Mouse (Mus musculus) cerebellum, adult 11-12 months (tissue): ENCODE measurements around the gene Zdhhc18.

Experiments
- DNase-seq: peaks from one replicate; pipeline ENCODE4 v3.0.0; 2022

Gene Zdhhc18

DNA sequence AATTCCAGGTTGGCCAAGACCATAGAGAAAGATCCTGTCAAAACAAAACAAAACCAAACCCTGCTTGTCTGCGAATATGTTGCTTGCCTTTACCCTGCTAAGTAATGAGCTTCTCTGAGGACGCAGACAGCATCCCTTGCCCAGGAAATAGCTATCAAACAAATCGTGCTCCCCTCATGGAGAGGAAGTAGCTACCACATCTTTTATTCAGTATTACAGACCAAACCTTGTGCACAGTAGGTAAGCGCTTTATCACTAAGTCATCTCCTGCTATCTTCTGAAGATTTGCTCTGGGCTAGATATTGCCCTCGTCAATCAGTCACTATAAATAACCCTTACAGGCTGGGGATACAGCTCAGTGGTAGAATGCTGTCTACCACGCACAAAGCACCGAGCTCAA lies 20.8 kb downstream of the Zdhhc18 start:
- DNase-seq, result no peak

DNA sequence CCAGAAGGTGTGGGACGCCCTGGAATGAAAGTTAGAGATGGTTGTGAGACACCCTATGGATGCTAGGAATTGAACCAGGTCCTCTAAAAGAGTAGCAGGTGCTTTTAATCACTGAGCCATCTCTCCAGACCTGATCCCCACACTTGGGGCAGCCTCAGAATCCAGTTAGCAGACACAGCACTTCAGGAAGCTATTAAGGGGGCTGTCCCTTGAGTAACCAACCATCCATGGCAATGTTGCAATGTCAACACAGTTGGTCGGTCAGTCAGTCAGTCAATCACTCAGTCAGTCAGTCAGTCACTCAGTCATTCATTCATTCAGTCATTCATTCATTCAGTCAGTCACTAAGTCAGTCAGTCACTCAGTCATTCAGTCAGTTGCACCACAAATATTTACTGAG lies 21.4 kb downstream of the Zdhhc18 start:
- no peak for DNase-seq

DNA sequence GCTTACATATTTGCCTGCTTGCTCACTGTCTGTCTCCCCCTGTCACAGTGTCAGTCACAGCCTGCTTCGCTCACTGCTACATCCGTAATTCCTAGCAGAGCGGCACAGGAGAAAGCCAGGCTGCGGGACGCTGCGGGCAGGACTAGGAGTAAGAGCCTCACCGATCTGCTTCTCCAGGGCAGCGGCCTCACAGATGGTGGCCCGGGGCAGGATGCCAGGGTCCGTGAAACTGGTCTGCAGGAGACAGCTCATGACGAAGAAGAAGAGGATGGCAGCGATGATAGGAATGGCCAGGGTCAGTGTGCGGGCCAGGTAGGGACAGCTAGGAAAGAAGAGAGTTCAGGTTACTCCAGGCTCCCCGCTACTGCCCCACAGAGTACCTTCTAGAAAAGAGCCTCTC lies 22.9 kb downstream of the Zdhhc18 start:
- DNase-seq, result peak; percentile 86

DNA sequence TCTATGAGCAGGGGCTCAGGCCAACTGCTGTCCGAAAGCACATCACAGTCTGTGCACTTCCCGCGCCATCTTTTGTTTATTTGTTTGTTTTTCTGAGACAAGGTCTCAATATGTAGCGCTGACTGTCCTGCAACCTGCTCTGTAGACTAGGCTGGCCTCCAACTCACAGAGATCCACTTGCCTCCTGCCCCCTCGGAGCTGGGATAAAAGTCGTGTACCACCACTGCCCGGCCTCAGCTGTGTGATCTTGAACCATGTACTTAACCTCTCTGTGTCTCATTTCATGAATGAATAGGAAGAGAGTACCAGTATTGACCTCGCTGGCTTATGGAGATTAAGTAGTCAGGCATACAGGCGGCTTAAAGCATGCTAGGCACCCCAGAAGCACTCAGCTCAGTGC lies 23.3 kb downstream of the Zdhhc18 start:
- DNase-seq, result no peak

DNA sequence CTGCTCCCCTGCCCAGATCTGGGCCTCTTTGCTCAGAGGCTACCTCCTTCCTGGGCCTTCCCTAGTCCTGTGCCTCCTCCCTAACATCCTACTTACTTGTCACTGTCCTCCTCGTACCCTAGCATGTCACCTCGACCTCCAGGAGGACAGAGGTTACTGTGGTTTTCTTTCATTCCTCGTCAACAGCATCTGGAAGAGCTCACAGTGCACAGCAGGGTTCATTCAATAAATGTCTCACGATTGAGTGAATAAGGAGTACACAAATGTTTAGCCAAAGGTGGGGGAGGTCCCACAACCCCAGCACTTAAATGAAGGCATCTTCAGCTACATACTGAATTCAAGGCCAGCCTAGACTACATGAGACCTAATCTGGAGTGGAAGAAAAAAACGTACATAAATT lies 23.7 kb downstream of the Zdhhc18 start:
- DNase-seq, result no peak

DNA sequence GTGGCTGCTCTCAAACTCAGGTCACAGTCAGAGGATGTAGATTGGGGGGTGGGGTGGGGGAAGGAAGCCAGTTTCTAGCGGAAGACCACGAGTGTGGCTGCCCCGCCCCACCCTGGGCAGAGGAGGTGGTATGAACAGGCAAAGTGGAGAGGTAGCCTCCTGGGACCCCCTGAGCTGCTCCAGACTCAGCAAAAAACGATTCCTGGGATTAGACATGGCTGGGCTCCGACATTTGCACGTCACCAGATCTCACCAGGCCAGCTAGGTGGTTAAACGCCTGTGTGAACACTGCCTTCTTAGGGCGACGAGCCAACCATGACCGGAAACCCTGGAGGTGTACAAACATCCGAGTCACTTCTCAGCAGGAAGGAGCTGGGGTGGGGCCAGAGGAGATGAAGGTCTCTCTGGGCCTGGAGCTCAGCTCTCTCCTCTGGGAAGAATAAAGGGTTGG lies 24.3 kb downstream of the Zdhhc18 start:
- DNase-seq, result no peak

DNA sequence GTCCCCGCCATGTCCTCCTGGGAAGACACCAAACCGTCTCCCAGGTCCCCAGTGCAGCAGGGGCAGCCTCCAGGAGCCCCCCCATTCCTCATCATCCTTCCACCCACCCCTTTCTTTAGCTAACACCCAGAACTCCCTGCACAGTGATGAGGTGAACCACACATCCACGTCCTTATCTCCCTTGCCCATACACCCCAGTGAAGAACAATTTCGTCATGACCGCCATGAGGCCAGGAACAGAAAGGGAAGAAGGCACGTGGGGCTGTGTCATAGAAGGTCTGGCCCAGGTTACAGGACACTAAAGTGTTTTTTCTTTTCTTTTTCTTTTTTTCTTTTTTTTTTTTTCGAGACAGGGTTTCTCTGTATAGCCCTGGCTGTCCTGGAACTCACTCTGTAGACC lies 25.1 kb downstream of the Zdhhc18 start:
- DNase-seq, result no peak

DNA sequence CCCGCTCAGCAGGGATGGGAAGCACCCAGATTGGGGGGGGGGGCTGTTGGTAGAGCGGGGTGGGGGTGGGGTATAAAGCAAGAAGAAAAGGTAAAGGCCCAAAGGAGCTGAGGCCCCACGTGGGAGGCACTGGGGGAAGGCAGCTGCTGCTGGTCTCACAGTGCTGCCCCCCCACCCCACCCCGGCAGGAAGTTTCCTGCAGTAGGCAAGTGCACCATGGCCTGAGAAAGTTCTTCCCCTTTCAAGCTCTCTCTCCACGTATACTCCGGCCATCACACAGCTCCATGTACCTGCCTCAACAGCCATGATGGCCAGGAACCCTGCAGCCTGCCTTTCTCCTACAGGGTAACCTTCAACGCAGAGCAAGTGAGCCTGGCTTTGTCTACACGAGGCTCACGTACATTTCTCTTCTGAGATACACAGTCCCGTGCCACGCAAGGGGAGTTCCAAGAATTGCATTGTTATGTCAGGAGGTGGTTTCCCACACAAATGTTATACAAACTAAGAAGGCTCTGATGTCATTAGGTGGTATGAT lies 27.7 kb downstream of the Zdhhc18 start:
- DNase-seq, result no peak

DNA sequence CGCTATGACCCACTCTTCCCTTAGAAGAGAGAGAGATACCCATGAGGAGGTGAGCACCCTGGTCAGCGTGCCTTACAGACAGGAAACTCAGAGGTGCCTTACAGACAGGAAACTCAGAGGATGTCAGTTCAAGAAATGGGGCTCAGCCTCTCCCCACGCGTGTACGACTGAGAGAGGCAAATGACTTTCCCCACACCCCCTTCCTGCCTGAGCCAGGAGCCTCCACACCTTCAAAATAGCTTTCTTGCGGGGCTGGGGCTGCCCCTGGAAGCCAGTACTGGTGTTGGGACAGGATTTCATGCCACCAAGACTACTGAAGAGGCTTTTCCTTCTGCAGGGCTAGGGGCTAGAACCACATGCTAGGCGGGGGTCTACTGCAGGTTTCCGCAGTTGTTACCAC lies 29.3 kb downstream of the Zdhhc18 start:
- DNase-seq, result no peak

DNA sequence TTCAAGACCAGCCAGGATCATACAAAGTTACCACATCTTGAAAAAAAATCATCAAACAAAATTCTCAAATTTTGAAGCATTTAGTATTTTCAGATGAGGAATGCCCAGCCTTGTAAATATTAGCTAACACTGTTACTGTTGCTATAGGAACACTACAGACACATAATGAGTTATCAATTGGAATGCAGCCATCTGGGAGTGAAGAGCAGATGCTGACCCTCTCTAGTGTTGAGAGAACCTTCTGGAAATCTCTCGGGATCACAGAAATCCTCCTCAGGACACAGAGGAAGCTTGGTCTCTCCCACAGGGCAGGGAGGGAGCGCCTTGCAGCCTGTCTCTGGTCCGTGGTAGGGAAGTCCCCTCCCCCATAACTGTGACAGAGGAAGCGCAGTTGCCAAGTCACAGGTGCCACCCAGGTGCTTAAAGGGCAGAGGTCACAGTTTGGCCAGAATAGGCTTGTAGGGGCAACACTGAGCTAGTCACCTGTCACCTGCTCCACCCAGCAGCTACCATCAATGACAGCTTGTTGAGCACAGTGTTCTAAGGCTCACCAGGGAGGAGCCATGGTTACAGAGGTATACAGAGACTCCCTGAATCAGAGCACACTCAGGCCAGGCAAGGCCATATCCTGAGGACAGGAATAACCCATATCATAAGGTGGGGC lies 30.3 kb downstream of the Zdhhc18 start:
- DNase-seq, result no peak

DNA sequence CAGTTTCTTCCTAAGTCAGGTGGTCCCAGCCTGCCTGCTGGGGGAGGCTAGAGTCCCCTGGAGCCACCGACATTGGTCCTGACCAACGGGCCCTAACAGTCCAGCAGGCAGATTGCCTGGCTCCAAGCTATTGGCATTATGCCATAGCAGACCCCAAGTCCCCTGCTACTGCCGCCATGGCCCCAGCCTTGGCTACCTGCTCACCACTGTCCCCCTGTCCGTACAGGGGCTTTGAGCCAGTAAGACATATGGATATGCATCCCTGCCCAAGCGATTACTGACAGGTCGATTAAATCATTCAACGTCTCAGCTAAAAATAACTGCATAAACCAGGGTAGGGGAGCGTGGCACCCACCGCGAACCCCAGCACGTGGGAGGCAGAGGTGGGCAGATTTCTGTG lies 32.0 kb downstream of the Zdhhc18 start:
- DNase-seq, result peak; percentile 15

DNA sequence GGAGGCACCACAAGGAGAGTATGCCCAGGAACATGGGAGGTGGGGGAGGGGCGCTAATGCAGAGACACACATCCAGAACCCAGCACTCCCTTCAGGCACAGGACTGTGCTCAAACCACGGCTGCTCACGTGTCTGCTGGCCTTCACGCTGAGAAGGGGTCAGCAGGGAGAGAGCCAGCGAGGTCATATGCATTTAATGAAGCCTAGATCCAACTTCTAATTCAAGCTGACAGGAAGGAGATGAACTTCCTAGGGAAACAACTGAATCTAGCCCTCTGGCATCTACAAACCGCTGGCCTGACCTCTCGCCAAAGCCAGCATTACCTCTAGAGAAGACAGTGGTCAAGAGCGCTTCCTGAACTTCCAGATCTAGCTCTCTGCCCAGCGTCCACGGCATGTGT lies 34.5 kb downstream of the Zdhhc18 start:
- no peak for DNase-seq

DNA sequence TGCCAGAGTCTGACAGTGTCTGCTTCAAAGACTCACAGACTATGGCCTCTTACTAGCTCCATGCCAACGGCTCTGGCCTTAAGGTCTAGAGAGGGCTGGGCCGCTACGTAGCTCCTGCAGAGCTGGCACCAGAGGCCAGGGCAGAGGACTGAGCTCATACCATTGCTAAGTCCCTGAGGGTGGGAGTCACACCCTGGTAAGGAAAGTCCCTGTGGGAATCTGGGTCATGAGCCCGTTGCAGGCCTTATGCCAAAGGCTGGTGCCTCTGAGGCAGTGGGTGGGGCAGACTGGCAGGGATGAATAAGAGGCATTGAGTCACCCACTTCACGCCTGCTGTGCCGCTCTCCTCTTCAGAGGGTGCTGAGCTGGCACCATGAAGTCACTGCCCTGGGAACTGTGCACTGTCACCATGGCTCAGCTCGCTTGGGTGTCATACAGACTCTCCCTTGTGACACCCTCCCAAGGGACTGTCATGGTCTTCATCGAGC lies 35.6 kb downstream of the Zdhhc18 start:
- no peak for DNase-seq

DNA sequence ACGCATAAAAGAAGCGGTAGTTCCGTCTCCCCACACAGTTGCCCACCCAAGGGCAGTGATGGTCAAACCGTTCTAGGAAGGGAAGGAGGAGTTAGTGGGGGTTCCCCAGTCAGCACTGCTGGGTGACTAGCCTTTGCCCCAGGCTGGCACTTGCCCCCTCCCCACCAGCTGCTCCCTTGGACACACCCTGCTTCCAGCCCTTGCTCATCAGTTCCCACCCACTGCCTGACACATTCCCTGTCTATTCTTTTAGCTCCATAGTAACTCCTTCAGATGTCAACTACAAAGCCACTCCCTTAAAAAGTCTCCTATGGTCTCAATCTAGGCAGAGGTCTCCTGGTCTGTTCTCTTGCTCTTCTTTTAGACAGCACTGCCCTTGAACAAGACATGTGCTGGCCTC lies 36.1 kb downstream of the Zdhhc18 start:
- DNase-seq, result no peak

DNA sequence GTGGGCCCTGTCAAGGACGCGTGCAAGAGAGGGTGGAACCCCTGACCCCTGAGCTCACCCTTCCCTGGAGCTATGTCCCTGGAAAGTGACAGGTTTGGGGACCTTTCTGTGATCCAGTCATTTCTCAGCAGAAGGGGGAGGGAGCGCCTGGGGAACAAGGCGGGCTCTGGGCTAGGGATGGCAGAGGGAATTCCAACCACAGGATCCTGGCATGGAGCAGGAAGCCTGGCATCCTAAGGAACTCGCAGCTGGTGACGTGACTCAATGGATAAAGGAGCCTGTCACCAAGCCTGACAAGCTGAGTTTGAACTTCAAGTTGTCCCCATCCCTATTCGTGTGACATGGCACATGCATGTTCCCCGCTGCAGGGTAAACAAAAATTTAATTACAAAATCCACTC lies 36.9 kb downstream of the Zdhhc18 start:
- DNase-seq, result no peak

DNA sequence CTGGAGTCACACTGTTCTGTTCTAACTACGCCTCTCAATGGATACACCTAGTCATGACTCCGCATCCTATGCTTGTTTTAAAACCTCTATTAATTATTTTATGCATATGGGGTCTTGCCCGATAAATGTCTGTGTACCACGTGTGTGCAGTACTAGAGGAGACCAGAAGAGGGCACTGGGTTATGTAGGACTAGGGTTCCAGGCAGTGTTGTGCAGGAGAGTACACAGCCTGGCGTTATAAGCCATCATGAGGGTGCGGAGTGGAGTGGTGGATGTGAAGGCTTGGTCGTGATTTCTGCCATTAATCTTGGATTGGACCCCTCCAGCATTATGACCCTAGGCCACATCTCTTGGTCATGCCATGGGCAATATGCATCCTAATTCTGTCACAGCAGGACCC lies 37.5 kb downstream of the Zdhhc18 start:
- no peak for DNase-seq

DNA sequence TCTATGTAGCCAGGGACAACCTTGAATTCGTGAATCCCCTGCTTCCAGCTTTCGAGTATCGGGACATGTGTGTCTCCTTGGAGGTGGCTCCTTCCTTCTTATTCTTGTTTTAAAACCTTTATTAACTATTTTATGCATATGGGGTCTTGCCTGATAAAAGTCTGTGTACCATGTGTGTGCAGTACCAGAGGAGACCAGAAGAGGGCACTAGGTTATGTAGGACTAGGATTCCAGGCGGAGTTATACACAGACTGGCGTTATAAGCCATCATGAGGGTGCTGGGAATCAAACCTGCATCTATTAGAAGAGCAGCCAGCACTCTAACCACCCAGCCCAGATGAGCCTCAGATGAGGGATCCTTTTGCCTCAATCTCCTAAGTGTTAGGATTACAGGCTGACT lies 38.1 kb downstream of the Zdhhc18 start:
- DNase-seq, result no peak

DNA sequence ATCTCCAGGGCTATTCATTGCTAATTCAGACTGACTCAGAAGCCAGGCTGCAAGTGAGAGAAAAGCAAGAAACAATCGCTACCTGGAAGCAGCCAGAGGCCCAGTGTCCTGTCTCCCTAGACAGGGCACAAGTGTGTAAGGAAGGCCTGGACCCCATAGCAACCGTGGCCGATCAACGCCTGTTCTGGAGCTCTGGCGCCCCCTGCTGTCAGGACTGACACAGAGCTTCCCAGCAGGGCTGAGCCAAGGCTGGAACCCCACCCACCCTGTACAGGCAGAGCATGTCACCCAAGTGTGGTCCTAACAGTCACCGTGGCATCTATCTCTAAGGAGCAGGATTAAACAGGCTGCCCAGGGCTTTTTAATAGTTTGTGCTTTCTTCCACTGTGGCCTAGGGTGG lies 40.2 kb downstream of the Zdhhc18 start:
- DNase-seq, result peak; percentile 56

DNA sequence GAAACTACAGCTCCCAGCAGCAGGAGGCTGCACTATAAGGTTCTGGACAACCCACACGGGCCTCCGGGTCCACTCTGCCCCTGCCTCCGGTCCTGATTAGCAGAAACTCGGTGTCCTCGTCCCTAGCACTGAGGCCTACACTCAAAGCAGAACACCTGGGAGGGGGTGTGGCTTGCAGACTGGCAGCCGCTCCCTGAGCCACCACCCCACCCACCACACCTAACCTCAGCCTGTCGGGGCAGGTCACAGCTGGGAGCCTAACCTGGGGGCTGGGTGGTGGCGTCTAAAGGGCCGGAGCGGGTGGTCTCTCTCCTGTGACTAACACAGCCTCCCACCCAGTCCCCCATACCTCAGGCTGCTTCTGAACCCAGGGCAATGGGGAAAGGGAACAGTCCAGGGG lies 42.7 kb downstream of the Zdhhc18 start:
- no peak for DNase-seq

DNA sequence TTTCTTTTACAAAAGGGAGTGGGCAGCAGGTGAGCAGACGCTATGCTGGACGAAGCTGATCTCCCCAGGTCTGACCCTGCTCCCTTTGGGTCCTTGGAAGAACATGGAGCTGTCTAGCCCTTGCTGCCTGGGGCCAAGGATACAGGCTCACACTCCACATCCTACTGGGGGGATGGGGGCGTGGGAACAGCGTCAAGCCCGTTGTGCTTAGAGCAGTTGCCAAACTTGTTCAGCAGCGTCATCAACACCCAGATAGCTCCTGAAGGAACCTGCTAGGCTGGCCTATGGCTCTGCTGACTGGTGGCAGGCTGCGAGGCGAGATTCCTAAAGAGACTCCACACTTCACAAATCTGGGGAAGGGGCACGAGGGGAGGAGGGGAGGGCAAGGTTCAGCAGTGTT lies 44.6 kb downstream of the Zdhhc18 start:
- DNase-seq, result no peak

DNA sequence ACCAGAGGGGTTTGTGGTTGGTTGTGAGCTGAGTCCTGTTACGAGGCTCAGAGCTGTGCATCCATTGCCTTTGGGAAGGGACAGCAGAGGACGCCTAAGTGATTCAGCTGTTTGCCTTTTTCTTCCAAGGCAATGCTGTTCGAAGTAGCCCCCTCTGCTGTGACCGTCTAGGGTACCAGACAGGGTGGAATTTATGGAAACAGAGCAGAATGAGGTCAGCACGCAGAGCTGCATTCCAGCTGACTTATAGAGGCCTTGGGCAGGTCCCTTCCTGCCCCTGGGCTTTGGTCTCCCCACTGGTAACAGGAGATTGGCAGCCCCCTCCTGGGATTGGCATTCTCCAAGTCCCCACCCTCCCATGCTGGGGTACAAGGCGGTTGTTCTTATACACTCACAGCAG lies 45.1 kb downstream of the Zdhhc18 start:
- DNase-seq, result no peak

DNA sequence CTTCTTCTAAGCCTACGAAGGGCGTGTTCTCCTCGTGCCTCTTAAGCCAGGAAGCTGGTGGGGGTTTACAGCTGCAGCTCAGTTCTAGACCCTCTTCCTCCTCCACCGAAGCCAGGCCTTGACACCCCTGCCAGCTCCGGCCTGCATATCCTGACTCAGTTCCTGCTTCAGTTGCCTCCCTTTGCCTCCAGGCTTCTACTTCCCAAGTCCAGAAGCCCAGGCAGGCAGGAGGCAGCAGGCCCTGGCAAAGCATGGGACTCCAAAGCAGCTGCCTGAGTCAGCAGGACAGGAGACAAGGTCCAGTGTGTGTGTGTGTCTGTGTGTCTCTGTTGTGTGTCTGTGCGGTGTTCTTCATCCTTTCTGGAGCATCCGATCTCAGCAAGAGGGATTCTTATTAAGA lies 45.8 kb downstream of the Zdhhc18 start:
- no peak for DNase-seq

DNA sequence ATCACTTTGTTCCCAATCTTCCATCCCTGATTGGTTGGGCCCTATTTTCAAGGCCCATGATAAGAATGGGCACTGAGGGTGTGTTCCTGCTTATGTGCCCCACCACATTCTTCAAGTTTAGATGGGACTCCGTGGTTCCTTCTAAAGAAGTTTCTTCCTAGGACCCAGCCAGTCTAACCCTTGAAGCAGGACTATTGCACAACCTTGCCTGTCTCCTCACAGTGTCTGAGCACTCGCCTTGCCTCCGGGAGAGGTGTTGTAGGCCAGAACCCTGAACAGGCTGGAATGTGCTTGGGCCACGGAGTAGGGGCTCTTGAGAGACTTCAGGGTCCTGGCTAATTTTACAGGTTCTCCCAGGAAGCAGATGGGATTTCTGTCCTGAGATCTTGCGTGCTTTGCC lies 46.9 kb downstream of the Zdhhc18 start:
- no peak for DNase-seq

DNA sequence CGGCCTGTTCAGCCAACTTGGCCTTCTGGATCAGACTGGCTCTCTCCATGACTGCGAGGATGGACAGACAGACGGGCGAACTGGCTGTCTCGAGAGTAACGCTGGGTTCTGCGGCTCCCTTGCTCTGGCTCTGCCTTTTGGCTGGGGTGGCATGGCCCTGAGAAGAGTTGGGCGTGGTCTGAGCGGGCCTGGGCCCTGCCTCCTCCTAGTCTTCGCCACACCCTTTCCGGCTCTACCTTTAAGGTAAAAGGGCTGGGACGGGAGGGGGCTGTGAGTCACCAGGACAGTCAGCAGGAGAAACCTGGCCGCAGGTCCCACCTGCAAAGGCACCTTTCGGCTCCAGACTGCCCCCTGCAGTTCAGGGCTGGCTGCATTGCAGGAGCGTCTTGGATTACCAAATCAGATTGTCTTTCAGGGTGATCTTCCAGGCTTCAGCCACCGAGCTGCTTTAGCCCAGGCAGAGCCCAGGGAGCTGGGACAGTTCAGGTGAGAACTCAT lies 48.2 kb downstream of the Zdhhc18 start, which contains the start of gene Sfn:
Sfn (minus strand) TSS at position 448 of the 498 bp plus-strand sequence.
- DNase-seq, result no peak

DNA sequence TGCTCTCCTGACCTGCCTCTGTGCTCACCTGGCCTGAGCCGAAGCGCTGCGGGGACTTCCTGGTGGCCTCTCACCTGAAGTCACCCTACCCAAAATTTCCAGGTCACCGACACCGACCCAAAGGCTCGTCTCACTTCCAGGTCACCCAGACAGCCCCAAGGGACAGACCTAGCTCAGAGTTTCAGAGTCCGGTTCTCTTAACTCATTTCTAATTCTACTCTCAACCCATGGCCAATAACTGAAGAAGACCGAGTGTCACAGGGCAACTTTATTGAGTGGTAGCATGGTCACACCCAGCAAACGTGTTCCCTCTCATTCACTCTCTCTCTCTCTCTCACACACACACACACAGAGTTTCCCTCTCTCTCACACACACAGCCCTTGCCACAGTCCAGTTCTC lies 49.6 kb downstream of the Zdhhc18 start:
- DNase-seq, result no peak
